Mouse (Mus musculus): ENCODE data around the gene Ppm1n.

DNA sequence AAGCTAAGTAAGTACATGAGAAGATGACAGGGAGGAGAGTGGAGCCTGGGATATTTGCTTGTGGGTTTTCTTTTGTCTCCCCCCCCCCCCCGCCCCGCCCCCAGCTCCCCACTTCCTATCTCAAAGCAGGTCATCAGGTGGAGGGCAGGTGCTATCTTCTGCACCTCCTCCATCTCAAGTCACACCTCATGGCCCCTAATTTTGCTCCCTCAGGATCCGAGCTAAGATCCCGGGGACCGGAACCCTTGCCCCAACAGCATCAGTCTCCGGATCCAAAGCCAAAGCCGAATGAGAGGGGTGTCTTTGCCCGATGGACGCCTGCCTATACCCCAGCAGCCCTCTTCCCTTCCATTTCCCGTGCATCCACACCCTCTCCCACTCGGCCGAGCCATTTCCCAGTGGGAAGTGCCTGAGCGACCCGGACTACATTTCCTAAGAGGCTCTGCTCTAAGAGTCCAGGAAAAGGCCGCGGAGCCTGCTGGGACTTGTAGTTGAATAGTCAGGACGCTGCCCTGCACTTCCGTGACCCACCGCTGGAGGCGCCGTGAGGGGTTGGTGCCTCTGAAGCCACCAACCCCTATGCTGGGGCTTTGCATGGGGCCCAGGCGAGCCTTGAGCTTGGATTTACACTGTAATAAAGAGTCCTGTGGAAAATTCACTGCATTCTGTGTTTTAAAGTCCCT, 15.8 kb upstream of the Ppm1n start:
- TF ChIP-seq CTCF (IDR thresholded peaks at IDR 0.05; ENCODE audit: low read depth, low read length) (peak; percentile 85), TAL1 (conservative IDR thresholded peaks at IDR 0.05; ENCODE audit: low read depth, low read length) (no peak)
